Mouse (Mus musculus) activated CD4-positive, CD25-positive, alpha-beta regulatory T cell, adult 4 months (primary cell): ENCODE measurements around the gene Ubb. TPM values are rescaled to one million over a fixed set of nuclear protein-coding genes. Genes with fewer than 3 reads are reported as not detected.

ENCODE experiments used
- ATAC-seq: one replicate; pipeline ENCODE4 v1.8.0; 2017
- polyA plus RNA-seq, 2 experiments: library from polyadenylated mRNA; unstranded; fragments of 100-300 nt; shearing (Covaris generic); gene quantifications; one replicate each; pipeline ENCODE4 v1.2.1; 2017

Gene Ubb
- polyA plus RNA-seq, 2 experiments from 2014 or later: 5,033 to 6,460 TPM

DNA sequence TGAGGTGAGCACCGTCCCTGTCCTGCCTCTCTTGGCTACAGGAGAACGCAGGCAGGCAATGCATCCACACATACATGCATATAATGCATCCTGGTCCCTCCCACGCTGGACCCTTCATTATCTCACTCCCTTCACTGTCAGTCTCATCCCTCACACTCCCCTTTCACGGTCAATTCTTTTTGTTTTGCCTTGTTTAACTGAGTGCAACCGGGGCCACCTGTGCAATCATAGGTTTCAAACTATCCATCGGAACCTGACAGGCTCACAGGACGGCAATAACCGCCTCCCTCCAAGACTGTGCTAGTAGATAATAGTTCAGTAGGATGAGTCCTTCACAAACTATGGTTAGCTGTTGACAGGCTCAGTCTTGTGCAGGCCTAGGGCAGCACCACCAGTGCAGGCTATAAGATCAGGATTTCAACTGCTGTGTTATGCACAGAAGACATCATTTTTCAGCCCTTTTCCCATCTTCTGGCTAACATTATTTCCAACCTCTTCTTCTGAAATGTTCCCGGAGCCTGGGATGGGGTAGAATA lies 33.8 kb downstream of the Ubb start:
- no peak for ATAC-seq

DNA sequence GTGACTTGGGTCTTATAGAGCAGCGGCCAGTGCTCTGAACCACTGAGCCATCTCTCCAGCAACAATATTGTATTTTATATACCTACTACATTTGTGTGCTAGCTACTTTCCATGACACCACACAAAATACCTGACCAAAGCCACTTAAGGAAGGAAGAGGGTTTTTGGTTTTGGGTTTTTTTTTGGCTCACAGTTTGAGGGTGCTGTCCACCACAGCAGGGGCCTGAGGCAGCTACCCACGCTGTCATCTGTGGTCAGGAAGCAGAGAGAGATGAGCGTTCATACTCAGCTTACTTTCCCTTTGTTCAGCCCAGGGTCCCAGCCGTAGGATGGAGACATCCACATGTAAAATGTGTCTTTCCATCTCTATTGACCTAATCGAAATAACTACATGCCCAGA lies 36.1 kb downstream of the Ubb start:
- no peak for ATAC-seq

DNA sequence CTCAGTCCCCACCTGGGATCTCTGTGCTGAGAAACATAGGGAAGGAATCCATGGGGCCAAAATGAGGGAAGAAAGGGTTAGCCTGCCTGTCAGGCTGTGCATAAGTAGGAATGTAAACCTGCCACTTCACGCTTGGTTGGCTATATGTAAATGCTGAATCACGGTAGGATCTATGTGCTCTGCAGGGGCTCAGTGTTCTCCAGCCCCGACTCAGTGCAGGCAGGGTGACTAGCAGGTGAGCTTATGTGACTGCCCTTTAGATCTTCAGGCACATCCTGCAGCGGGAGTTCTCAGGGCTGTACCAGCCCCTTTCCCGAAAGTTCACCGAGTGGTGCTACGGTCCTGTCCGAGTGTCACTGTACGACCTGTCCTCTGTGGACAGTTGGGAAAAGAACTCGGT lies 38.4 kb downstream of the Ubb start:
- no peak for ATAC-seq

DNA sequence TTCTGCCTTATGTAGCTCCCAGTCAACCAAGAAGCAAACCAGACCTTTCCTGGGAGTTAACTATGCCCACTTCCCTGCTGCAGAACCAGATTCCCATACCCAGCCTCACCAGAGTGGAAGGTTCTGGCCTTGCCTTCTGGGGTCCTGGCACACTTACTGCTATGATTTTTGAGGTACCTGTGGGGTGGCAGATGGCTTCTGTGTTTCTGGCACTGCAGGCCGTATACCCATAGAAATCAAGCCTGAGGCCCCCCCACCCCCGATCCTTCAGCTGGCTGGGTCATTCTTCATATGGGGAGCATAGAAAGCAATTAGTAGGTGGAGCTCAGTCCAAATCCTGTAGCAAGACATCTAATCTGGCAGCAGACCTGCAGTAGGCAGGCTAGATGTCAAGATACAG lies 40.1 kb downstream of the Ubb start:
- no peak for ATAC-seq

DNA sequence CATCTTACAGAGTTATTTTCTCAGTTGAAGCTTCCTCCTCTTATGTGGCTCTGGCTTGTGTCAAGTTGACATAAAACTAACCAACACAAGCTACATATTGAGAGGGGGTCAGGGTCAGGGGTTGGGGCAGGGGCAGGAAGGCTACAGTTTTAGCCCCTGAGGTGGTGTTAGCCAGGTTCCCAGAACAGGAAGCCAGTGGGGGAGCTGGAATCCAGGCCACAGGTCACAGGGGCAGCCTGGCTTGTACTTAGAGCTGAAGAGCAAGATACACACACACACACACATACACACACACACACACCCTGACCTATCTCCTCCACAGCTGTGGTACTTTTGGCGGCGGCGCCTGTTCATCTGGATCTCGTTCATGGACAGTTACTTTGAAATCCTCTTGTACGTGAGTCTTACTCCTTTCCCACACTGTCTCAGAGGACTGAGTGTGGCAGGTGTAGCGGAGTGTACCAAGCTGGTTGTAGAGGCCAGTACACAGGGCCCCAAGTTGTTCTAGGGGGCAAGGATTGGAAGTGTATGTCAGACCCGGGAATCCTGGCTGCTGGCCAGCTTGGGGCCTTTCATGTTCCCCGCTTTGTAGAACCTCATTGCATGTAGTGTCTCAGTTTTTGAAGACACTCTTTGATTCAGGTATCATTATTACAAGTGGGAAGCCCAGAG lies 41.1 kb downstream of the Ubb start:
- ATAC-seq: no peak

DNA sequence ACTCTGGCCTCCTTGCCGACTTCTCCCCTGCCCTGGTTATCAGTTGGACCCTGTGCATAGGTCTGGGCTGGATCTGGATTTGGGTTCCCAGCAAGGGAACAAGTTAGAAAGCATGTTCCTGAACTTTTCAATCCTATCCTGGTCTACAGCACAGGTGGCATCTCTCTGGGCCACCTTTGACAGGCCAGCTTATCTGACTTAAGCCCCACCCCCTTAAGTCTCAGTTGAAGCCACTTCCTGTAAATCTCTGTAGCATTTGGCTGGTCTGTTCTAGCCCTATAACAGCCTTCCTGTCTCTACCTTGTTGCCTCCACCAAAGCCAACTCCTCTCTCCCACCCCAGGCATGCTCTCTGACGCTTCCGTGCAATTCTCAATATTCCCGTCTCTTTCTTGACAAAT lies 47.6 kb downstream of the Ubb start:
- no peak for ATAC-seq

DNA sequence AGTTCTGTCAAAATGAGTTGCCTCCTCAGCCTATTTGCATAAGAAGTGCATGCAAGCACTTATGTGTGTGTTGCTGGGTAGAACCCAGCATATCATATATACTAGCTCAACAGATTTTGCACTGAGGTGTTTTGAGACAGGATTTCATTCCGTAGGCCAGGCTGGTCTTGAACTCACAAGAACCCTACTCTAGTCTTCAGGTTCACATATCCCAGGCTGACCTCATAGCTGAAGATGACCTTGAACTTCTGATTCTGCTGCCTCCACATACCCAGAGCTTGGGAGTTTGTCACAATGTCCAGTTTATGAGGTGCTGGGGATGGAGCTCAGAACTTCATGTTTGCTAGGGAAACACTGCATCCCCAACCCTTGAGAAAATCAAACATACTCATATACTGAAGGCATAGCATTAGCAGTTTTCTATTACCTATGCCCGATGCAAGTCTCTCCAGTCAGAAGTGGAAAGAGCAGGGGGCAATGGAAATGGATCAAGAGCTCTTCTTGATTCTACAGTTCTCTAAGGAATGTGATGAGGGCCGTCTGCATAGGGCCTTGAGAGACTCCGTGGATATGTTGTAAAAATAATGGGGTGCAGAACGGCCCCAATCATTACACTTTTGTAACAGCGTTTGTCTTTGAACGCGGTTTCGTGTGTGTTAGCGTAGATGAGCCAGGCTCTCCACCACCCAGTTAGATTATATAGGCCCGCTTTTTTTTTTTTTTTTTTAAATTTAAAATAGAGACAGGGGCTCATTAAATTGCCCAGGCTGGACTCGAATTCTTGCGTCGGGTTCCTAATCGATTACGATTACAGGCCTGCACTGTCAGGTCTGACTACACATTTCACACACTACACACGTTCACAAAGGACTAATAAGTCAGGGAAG lies 51.0 kb downstream of the Ubb start:
- no peak for ATAC-seq

Other genes with a start within 250 kb of the Ubb start
- 1 to 10 TPM; 6.8 to 9.9 TPM for gene Pigl, start 92.7 kb upstream of the Ubb start, polyA plus RNA-seq
- gene Ncor1, start 92.6 kb upstream of the Ubb start, polyA plus RNA-seq: 100 to 1,000 TPM; 162 to 188 TPM
- gene Cenpv, start 11.9 kb upstream of the Ubb start, polyA plus RNA-seq: 1 to 10 TPM in 1 of 2 experiments, not detected in 1; 2.4 TPM
- 10 to 100 TPM; 76.8 to 79.0 TPM for gene Trpv2, start 23.3 kb downstream of the Ubb start, polyA plus RNA-seq
- gene Lrrc75a, start 97.4 kb downstream of the Ubb start, polyA plus RNA-seq: 1 to 10 TPM; 1.0 to 1.7 TPM
- gene Mmgt2, start 97.5 kb downstream of the Ubb start, polyA plus RNA-seq: 10 to 100 TPM; 32.9 to 42.3 TPM
- 10 to 100 TPM; 17.0 to 20.4 TPM for gene Zfp287, start 180.7 kb downstream of the Ubb start, polyA plus RNA-seq
- gene Gm10428, start 201.9 kb downstream of the Ubb start, polyA plus RNA-seq: not detected
- gene Zfp286, start 238.3 kb downstream of the Ubb start, polyA plus RNA-seq: 1 to 10 TPM; 1.5 to 2.7 TPM